Mouse (Mus musculus): ENCODE measurements at regions not wholly inside any gene's neighbourhood (a gene's known extent, or its start where the extent isn't known, plus 50 kb on each side); places are given as distances from the start of the nearest gene placed in this dataset.

DNA sequence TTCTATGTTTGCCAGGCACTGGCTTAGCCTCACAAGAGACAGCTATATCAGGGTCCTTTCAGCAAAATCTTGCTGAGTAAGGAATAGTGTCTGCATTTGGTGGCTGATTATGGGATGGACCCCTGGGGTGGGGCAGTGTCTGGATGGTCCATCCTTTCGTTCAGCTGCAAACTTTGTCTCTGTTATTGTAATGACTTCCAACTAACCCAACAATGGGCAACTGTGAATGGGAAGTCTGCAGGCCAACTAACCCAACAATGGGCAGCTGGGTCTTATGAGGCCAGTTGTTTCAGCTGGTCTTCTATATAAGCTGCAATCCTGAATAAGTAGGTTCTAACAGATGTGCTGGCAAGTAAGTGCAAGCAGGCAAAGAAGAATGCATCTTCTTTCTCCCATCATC lies 304.0 kb upstream of the Eci2 start:
- Histone ChIP-seq H3K4me1 (no peaks in the 10 kb centered on the region), H3K9ac (no peak overlapping the region), H3K36me3 (ENCODE audit: poor library complexity, severe bottlenecking) (no peaks in the 10 kb centered on the region), H3K27ac (no peak overlapping the region), H3K4me2 (no peak overlapping the region), H3K27me3 (no peaks in the 10 kb centered on the region), H3K4me3 (no peak overlapping the region), H3K9me3 (replicated peaks) (no peaks in the 10 kb centered on the region)
- no peak for ATAC-seq
- WGBS, result 57% methylated on average over 1 of the region's 1 CpGs

DNA sequence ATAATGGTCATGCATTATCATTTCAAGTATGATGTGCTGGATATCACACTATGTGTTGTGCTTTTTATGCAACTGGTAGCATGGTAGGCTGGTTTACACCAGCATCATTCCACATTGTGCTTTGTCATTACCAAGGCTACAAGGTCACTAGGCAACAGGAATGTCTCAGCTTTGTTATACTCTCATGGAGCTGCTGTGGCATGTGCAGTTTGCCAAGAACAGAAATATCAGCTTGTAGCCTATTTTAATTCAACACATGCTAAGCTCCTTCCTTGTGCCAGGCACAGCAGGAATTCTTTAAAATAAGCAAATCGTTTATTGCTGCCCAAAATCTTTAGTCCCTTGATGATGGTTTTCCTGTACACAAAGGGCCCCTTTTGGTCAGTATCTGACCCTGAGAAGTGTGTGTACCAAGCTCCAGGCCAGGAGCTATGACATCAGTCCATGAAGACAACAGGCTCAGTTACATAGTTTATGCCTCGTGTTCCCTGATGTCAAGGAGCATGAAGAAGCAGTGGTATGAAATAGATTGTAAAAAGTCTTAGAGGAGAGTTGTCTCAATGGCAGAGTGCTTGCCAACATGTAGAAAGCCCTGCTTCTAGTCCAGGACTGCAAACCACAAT lies 314.0 kb upstream of the Cdyl start:
- no peaks in the 10 kb centered on the region for H3K36me3 ChIP-seq (ENCODE audit: poor library complexity, severe bottlenecking)
- H3K4me3 ChIP-seq, result no peak overlapping the region
- H3K9ac ChIP-seq, result no peak overlapping the region
- H3K4me1 ChIP-seq, result peaks cover 8% of the 10 kb centered on the region; the same call in 1 of the 2 replicates
- no peak overlapping the region for H3K4me2 ChIP-seq
- ATAC-seq, result peak; percentile 72
- no peak overlapping the region for H3K27ac ChIP-seq
- H3K27me3 ChIP-seq, result no peaks in the 10 kb centered on the region
- 30% methylated on average over 2 of the region's 2 CpGs for WGBS
- no peaks in the 10 kb centered on the region for H3K9me3 ChIP-seq (replicated peaks)

DNA sequence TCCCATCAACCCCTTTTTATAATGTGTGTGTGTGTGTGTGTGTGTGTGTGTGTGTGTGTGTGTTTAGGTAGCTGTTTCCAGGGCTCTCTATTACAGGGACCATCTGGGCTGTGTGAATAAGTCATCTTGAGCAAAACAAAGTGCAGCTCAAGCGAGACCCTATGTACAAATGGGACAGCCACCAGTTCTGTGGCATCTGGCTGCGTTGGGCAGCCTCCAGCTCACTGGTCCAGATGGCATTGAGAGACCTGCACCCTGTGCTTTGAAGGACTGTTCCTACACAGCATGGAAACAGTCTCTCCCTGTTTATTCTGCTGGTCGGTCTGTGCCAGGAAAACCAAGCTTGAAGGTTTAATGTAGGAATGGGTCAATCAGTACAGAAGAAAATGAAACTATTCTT lies 311.4 kb upstream of the Cdyl start:
- ATAC-seq, result peak; percentile 86; the same call in 1 of the 2 replicates
- no peaks in the 10 kb centered on the region for H3K27me3 ChIP-seq
- no peak overlapping the region for H3K4me2 ChIP-seq
- no peaks in the 10 kb centered on the region for H3K36me3 ChIP-seq (ENCODE audit: poor library complexity, severe bottlenecking)
- H3K27ac ChIP-seq, result no peak overlapping the region
- WGBS, result 84% methylated on average over 3 of the region's 3 CpGs
- H3K9ac ChIP-seq, result no peak overlapping the region
- no peak overlapping the region for H3K4me3 ChIP-seq
- no peaks in the 10 kb centered on the region for H3K9me3 ChIP-seq (replicated peaks)
- peaks cover 8% of the 10 kb centered on the region; the same call in 1 of the 2 replicates for H3K4me1 ChIP-seq

DNA sequence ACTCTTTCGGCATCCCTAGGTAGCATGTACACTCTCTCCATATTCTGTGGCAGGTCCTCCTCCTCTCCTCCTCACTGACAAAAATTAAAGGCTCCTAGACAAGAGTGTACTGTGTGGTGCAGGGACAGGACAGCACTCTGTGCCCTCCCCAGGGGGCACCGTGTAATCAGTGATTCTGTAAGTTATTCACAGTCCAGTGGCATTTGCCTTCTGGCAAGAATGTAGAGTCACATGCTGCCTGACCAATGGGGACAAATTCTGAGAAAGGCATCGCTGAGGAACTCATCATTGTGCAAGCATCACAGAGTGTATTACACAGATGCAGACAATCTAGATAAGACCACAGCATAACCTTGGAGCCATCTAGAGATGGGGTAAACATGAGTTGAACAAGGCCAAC lies 300.3 kb upstream of the Cdyl start:
- WGBS, result 87% methylated on average over 3 of the region's 3 CpGs

DNA sequence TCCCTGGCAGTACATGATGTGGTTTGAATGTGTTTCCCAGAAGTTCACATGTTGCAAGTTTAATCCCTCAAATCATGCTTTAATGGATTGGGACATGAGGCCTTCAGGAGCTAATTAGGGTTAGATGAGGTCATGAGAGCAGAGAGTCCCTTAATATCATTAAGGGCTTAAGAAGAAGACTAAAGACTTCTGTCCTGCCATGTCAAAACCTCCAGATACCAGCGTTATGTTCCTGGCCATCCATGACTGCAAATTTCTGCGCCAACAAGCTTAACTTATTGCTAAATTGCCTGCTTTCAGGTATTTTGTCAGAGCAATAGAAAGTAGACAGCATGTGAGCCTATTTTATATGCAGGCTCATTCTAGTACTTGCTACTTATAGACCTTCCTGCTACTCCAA lies 282.1 kb upstream of the Cdyl start:
- H3K4me2 ChIP-seq, result no peak overlapping the region
- no peak overlapping the region for H3K9ac ChIP-seq
- no peaks in the 10 kb centered on the region for H3K27me3 ChIP-seq
- WGBS, result 77% methylated on average over 2 of the region's 2 CpGs
- no peaks in the 10 kb centered on the region for H3K9me3 ChIP-seq (replicated peaks)
- H3K4me1 ChIP-seq, result no peaks in the 10 kb centered on the region
- no peaks in the 10 kb centered on the region for H3K36me3 ChIP-seq (ENCODE audit: poor library complexity, severe bottlenecking)
- no peak overlapping the region for H3K27ac ChIP-seq
- no peak for ATAC-seq
- H3K4me3 ChIP-seq, result no peak overlapping the region

More for the DNA sequence above, 300.3 kb upstream of the Cdyl start:
- Histone ChIP-seq H3K27ac (no peak overlapping the region), H3K4me3 (no peak overlapping the region), H3K9me3 (replicated peaks) (no peaks in the 10 kb centered on the region), H3K27me3 (no peaks in the 10 kb centered on the region), H3K4me2 (no peak overlapping the region), H3K36me3 (ENCODE audit: poor library complexity, severe bottlenecking) (no peaks in the 10 kb centered on the region), H3K4me1 (no peaks in the 10 kb centered on the region), H3K9ac (no peak overlapping the region)
- no peak for ATAC-seq

DNA sequence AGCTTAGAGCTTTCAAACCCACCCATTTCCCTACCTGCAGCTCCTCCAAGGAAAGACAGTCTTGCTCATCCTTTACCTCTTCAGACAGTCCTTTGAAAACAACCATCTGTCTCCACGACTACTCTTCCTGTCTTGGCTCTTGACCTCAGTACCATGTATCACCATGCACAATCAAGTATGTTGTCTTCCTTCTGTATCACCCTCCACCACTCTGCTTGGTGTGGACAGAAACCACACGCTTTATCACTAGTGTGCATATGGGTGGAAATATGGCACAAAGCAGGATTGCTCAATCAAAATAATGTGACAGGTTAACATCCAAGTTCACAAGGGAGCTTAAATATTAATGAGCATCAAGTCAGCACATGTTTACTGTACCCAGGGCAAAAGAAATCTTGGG lies 280.1 kb upstream of the Cdyl start:
- Histone ChIP-seq H3K4me3 (no peak overlapping the region), H3K27ac (no peak overlapping the region), H3K9ac (no peak overlapping the region), H3K9me3 (replicated peaks) (no peaks in the 10 kb centered on the region), H3K4me1 (no peaks in the 10 kb centered on the region), H3K27me3 (no peaks in the 10 kb centered on the region), H3K36me3 (ENCODE audit: poor library complexity, severe bottlenecking) (no peaks in the 10 kb centered on the region), H3K4me2 (no peak overlapping the region)
- ATAC-seq, result no peak
- 96% methylated on average over 2 of the region's 2 CpGs for WGBS

DNA sequence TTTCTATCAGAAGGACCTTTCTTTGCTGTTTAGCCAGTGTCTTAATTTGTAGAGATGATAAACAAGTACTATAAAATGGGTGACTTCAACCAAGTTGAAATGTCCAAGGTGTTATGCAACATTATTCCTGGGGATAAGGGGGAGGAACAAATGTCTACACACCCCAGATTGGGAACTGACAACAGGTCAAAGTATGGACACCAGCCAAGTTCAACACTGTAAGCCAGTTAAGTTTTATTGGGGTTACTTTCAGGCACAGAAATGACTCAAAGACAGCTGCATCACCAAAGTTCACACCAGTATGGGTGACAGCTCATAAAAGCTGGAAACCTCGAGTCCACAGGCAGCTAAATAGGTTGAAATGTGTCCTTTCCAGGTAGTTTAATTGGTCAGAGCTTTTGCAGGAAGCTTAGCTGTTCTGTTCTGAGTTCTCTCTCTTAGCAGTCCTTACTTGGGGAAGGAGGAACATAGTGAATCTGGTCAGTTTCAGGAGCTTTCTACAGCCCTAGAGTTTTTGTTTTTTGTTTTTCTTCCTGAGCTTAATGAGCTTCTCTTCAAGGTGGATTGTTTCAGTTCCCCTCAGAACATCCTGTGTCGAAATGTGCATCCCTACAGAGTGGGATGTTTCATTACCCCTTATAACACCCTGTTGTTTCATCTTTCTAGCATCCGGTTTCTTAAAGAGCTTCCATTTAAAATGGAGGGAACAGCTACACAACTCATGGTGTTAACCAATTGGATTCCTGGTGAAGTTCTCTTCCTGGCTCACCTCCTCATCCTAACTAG lies 279.2 kb upstream of the Cdyl start:
- WGBS, result 64% methylated on average over 3 of the region's 3 CpGs
- Histone ChIP-seq H3K36me3 (ENCODE audit: poor library complexity, severe bottlenecking) (no peaks in the 10 kb centered on the region), H3K9me3 (replicated peaks) (no peaks in the 10 kb centered on the region), H3K9ac (no peak overlapping the region), H3K4me2 (no peak overlapping the region), H3K4me3 (no peak overlapping the region), H3K27me3 (no peaks in the 10 kb centered on the region), H3K27ac (no peak overlapping the region), H3K4me1 (no peaks in the 10 kb centered on the region)
- ATAC-seq, result no peak

DNA sequence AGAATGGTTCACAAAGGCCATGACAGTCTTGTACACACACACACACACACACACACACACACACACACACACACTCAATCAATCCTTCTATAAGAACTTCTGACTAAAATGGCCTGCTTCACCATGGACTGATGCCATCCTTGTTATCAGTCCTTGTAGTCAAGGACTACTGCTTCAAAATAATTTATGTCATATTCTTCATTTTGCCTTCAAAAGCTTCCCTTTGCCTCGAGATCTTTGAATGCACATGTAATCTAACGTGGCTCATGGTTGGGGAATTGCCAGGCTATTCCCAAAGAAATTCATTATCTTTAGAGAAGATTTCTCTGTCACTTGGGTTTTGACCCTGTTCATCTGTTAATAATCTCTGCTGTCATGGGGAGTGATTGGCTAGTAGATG lies 278.0 kb upstream of the Cdyl start:
- Histone ChIP-seq H3K4me2 (no peak overlapping the region), H3K9ac (no peak overlapping the region), H3K4me1 (no peaks in the 10 kb centered on the region), H3K27me3 (no peaks in the 10 kb centered on the region), H3K36me3 (ENCODE audit: poor library complexity, severe bottlenecking) (no peaks in the 10 kb centered on the region), H3K9me3 (replicated peaks) (no peaks in the 10 kb centered on the region), H3K27ac (no peak overlapping the region), H3K4me3 (no peak overlapping the region)
- 76% methylated on average over 2 of the region's 2 CpGs for WGBS
- ATAC-seq, result no peak

DNA sequence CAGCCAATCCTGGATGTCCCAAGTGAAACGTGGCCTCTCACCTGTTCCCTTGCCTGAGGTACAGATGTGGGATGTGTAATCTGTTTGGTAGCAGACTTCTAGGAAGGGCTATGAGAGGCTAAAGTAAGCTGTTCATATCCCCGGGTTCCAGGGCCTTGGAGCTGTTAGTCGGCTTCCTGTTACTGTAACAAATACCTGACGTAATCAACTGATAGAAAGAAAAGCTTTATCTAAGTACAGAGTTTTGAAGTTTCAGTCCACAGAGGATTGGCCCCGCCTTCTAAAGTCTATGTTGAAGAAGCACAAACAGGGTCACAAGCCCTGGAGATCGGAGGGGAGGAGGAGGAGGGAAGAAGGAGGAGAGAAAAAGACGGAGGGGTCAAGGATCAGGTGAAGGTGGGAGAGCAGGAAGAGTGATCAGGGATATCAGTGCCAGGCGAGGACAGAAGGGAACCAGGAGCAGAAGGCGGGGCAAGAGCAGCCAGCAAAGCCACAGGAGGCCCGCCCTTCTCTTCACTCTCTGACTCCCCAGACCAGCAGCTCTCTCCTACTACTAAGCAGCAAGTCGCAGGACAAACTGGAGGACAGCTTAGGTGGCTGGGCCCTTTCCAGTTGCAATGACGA lies 276.5 kb upstream of the Cdyl start:
- ATAC-seq, result no peak
- no peak overlapping the region for H3K4me2 ChIP-seq
- no peaks in the 10 kb centered on the region for H3K4me1 ChIP-seq
- H3K36me3 ChIP-seq (ENCODE audit: poor library complexity, severe bottlenecking), result no peaks in the 10 kb centered on the region
- no peak overlapping the region for H3K27ac ChIP-seq
- no peaks in the 10 kb centered on the region for H3K27me3 ChIP-seq
- no peak overlapping the region for H3K4me3 ChIP-seq
- H3K9me3 ChIP-seq (replicated peaks), result no peaks in the 10 kb centered on the region
- 47% methylated on average over 12 of the region's 12 CpGs for WGBS
- no peak overlapping the region for H3K9ac ChIP-seq

DNA sequence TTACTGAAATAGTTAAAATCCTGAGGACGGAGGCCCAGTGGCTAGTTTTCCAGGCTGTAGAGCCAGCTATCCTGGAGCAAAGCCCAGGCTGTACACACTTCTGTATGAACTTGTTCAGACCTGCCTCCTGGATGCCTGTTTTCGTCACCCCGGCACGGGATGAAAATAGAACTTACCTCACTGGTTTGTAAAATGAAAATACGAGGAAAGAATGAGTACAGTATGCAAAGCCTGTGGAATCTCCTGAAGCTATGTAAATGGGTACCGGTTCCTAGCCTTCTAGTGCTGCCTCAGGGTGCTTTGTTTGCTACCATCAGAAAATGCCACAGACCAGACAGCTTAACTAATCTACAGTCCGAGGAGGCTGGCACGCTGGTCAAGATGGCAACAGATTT lies 276.0 kb upstream of the Cdyl start:
- 70% methylated on average over 8 of the region's 8 CpGs for WGBS
- Histone ChIP-seq H3K27ac (no peak overlapping the region), H3K9me3 (replicated peaks) (no peaks in the 10 kb centered on the region), H3K4me1 (no peaks in the 10 kb centered on the region), H3K4me3 (no peak overlapping the region), H3K36me3 (ENCODE audit: poor library complexity, severe bottlenecking) (no peaks in the 10 kb centered on the region), H3K4me2 (no peak overlapping the region), H3K9ac (no peak overlapping the region), H3K27me3 (no peaks in the 10 kb centered on the region)
- no peak for ATAC-seq

DNA sequence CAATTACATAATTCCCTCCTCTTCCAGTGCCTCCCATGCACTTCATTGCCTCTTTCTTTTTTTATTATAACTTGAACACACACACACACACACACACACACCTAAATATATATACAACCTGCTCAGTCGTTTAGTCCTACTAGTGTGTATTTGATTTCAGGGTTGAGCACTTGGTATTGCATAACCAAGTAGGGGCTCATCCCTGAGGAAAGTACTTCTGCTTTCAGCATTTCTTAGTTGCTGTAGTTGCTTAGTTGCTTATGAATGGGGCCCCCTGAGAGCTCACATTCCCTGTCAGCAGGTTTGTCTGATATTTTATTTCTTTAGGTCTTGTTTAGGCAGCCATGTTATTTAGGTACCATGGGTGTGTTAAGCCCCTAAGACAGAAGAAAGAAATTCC lies 271.3 kb upstream of the Cdyl start:
- no peak for ATAC-seq
- Histone ChIP-seq H3K36me3 (ENCODE audit: poor library complexity, severe bottlenecking) (no peaks in the 10 kb centered on the region), H3K4me1 (no peaks in the 10 kb centered on the region), H3K9ac (no peak overlapping the region), H3K9me3 (replicated peaks) (no peaks in the 10 kb centered on the region), H3K4me3 (no peak overlapping the region), H3K27ac (no peak overlapping the region), H3K27me3 (no peaks in the 10 kb centered on the region), H3K4me2 (no peak overlapping the region)
- 69% methylated on average over 1 of the region's 1 CpGs for WGBS

DNA sequence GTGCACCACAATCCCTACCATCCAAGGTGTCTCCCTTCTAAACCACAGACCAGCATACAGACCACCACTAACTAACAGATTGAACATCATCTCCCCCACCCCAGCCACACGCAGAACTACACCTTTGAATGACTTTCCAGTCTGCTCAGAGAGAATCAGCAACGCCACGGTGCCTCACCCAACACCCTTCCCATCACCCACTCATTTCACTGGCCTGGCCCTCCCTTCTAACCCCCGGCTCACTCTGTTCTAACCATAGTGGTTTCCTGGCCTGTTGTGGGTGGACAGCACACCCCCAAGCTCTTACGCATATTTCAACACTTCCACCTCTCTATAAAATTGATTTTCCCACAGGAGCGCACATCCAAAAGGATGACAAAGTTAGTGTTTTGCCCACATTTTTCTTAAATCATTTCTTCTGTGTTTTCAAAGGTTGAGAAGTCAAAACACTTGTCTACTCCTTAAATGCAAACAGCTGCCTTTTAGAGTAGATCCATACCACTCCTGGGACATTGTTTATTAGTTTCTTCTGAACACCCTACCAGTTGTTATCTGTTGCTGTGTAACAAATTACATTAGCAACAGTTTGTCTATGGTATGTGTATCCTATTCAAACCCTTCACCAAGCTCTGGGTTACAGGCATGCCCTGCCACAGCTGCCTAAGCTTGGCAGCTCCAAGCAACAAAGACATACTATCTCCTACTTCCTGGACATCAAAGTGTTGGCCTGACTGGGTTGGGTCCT lies 269.7 kb upstream of the Cdyl start:
- Histone ChIP-seq H3K27me3 (no peaks in the 10 kb centered on the region), H3K4me2 (no peak overlapping the region), H3K4me1 (no peaks in the 10 kb centered on the region), H3K27ac (no peak overlapping the region), H3K9me3 (replicated peaks) (no peaks in the 10 kb centered on the region), H3K9ac (no peak overlapping the region), H3K36me3 (ENCODE audit: poor library complexity, severe bottlenecking) (no peaks in the 10 kb centered on the region), H3K4me3 (no peak overlapping the region)
- WGBS, result 90% methylated on average over 6 of the region's 6 CpGs
- no peak for ATAC-seq

All from forebrain, embryonic 13.5 days (tissue).